Mouse (Mus musculus): ENCODE measurements around the gene Armh3.
A peak's percentile ranks its signal among the peaks of the same experiment; 100 is the strongest.

The Armh3 gene

GRCm38 (mm10) chr19:46032731-46033510, 34.6 kb upstream of the Armh3 start:
- no peak for DNase-seq

- no peak for DNase-seq
Observed at GRCm38 (mm10) chr19:46031689-46032432, 33.6 kb upstream of the Armh3 start.

GRCm38 (mm10) chr19:46030196-46030983, 32.1 kb upstream of the Armh3 start:
- no peak for DNase-seq

GRCm38 (mm10) chr19:46029652-46030051, 31.4 kb upstream of the Armh3 start:
- no peak for DNase-seq

GRCm38 (mm10) chr19:46028747-46029320, 30.5 kb upstream of the Armh3 start:
- no peak for DNase-seq

- DNase-seq, result no peak
Observed at GRCm38 (mm10) chr19:46026567-46026966, 28.3 kb upstream of the Armh3 start.

- DNase-seq, result no peak
Observed at GRCm38 (mm10) chr19:46024959-46025358, 26.7 kb upstream of the Armh3 start.

GRCm38 (mm10) chr19:46016023-46016422, 17.7 kb upstream of the Armh3 start:
- no peak for DNase-seq

- peak; percentile 92 to 96 for DNase-seq
Observed at GRCm38 (mm10) chr19:46014572-46015178, 16.4 kb upstream of the Armh3 start.

GRCm38 (mm10) chr19:46005680-46006079, 7.4 kb upstream of the Armh3 start:
- no peak for DNase-seq

GRCm38 (mm10) chr19:46004814-46005466, 6.7 kb upstream of the Armh3 start:
- no peak for DNase-seq

- DNase-seq, result peak; percentile 92
Observed at GRCm38 (mm10) chr19:46003371-46004226, 5.3 kb upstream of the Armh3 start, which contains the start of gene Hps6. Gene Hps6, plus strand, starts transcription at chr19:46003508.

- no peak for DNase-seq
Observed at GRCm38 (mm10) chr19:46002279-46002678, 4.0 kb upstream of the Armh3 start.

- no peak for DNase-seq
Observed at GRCm38 (mm10) chr19:45999378-45999777, 1.1 kb upstream of the Armh3 start.

GRCm38 (mm10) chr19:45998694-45999217, 468 bp upstream of the Armh3 start:
- DNase-seq, result no peak

GRCm38 (mm10) chr19:45997365-45997764, 923 bp downstream of the Armh3 start:
- DNase-seq, result no peak

GRCm38 (mm10) chr19:45993981-45994737, 4.1 kb downstream of the Armh3 start:
- peak; percentile 55 to 70 for DNase-seq

- peak; percentile 68 to 70 for DNase-seq
Observed at GRCm38 (mm10) chr19:45993441-45993840, 4.8 kb downstream of the Armh3 start.

- DNase-seq, result no peak
Observed at GRCm38 (mm10) chr19:45991171-45991570, 7.1 kb downstream of the Armh3 start.

- no peak for DNase-seq
Observed at GRCm38 (mm10) chr19:45988238-45988637, 10.1 kb downstream of the Armh3 start.
